Mouse (Mus musculus) forebrain, embryonic 15.5 days (tissue): ENCODE measurements around the gene Rps16. TPM values are rescaled to one million over a fixed set of nuclear protein-coding genes. Genes with fewer than 3 reads are reported as not detected.

Experiments used
- ATAC-seq: fragments of 200-750 bp; cut with Nextera tagmentation; replicated peaks from 2 replicates; pipeline ENCODE4 v1.8.0; 2017; ENCODE audit warnings: mild to moderate bottlenecking, moderate TSS enrichment, moderate library complexity
- H3K27ac ChIP-seq: fragments of 300-500 bp; sonication (generic); replicated peaks from 2 replicates; pipeline ENCODE4 v1.5.1; 2015; ENCODE audit warnings: mild to moderate bottlenecking, inconsistent platforms
- H3K27me3 ChIP-seq: fragments of 300-500 bp; sonication (generic); 2 replicates; pipeline ENCODE4 v1.6.1; 2015; ENCODE audit warnings: inconsistent platforms
- H3K36me3 ChIP-seq: fragments of 300-500 bp; sonication (generic); 2 replicates; pipeline ENCODE4 v1.6.1; 2015; ENCODE audit warnings: mild to moderate bottlenecking, inconsistent platforms
- H3K4me1 ChIP-seq: fragments of 300-500 bp; sonication (generic); 2 replicates; pipeline ENCODE4 v1.6.1; 2015; ENCODE audit warnings: inconsistent platforms
- H3K4me2 ChIP-seq: fragments of 300-500 bp; sonication (generic); replicated peaks from 2 replicates; pipeline ENCODE4 v1.6.1; 2015; ENCODE audit warnings: mild to moderate bottlenecking, inconsistent platforms
- H3K4me3 ChIP-seq: fragments of 300-500 bp; sonication (generic); 2 replicates; pipeline ENCODE4 v1.5.1; 2015; ENCODE audit warnings: mild to moderate bottlenecking, inconsistent platforms
- H3K9ac ChIP-seq: fragments of 300-500 bp; sonication (generic); replicated peaks from 2 replicates; pipeline ENCODE4 v1.6.1; 2015; ENCODE audit warnings: mild to moderate bottlenecking, inconsistent platforms
- H3K9me3 ChIP-seq: fragments of 300-500 bp; sonication (generic); 2 replicates; pipeline ENCODE4 v1.6.1; 2016; ENCODE audit warnings: inconsistent platforms
- WGBS: fragments of 180-500 bp; shearing (Covaris S2); methylation state at CpG from one replicate; pipeline ENCODE4 v1.1.7; 2015; ENCODE audit warnings: mixed read lengths; 5-methylcytosine and 5-hydroxymethylcytosine counted together
- polyA plus RNA-seq: library from polyadenylated mRNA; unstranded; fragments of >200 nt; fragmentation: Nextera tagmentation; extraction: Ambion mirVana; gene quantifications from 2 replicates; pipeline ENCODE4 v1.2.1, GENCODE M21; 2015

Rps16 gene
- polyA plus RNA-seq, 1 experiment from 2014 or later: 514 TPM

DNA sequence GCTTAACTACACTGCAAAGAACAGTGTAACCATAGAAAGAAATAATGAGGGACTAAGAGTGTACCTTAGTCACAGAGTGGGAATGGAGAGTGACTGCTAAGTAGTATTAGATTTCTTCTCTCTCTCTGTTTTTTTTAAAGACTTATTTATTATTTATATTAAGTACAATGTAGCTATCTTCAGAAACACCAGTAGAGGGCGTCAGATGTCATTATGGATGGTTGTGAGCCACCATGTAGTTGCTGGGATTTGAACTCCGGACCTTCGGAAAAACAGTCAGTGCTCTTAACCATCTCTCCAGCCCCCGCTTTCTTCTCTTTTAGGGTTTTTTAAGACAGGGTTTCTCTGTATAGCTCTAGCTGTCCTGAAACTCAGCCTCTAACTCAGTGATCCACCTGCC, 24.0 kb upstream of the Rps16 start:
- Histone ChIP-seq H3K36me3 (peaks cover 97% of the 10 kb centered on the region), H3K4me1 (no peaks in the 10 kb centered on the region), H3K9me3 (no peaks in the 10 kb centered on the region), H3K27ac (no peak overlapping the region), H3K9ac (no peak overlapping the region), H3K27me3 (no peaks in the 10 kb centered on the region), H3K4me2 (no peak overlapping the region), H3K4me3 (no peak overlapping the region)
- ATAC-seq: no peak
- WGBS: 81% methylated on average over 4 of the region's 4 CpGs

DNA sequence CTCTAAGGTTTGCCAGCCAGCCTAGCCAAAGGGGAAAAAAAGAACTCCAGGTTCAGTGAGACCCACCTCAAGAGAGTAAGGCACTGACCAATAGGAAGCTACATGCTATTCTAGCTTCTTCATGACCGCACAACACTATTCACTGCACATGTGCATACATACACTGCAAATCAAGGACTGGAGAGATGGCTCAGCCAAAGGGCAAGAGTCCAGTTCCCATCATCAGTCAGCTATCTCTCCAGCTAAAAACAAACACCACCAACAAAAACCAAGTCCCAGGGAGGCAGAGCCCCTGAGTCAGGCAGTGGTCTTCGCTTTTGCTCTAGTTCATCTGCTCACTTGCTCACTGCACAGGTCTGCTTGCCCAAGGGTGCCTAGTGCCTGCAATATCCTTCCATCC, 22.2 kb upstream of the Rps16 start:
- no peaks in the 10 kb centered on the region for H3K27me3 ChIP-seq
- no peaks in the 10 kb centered on the region for H3K9me3 ChIP-seq
- no peak overlapping the region for H3K4me2 ChIP-seq
- no peak for ATAC-seq
- WGBS: 99% methylated on average over 2 of the region's 2 CpGs
- H3K27ac ChIP-seq: no peak overlapping the region
- H3K9ac ChIP-seq: no peak overlapping the region
- peaks cover 80% of the 10 kb centered on the region for H3K36me3 ChIP-seq
- H3K4me1 ChIP-seq: no peaks in the 10 kb centered on the region
- no peak overlapping the region for H3K4me3 ChIP-seq

DNA sequence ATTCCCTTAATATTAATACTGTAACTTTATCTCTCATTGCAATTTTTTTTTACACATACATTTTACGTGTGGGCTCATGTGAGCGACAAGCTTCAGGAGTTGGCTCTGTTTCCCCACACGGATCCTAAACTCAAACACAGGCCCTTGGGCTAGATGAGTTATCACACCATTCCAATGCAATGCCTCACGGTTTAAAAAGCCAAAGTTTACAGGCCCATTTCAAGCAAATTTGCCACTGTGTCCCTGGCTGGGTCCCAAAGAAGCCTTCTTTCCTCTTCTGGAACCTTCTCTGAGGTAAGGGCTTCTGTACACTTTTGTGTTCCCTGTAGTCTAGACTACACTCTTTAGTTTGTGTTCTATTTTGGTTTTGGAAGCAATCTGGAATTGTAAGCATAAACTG, 15.9 kb upstream of the Rps16 start:
- 93% methylated on average over 4 of the region's 4 CpGs for WGBS
- Histone ChIP-seq H3K4me2 (no peak overlapping the region), H3K4me3 (no peak overlapping the region), H3K36me3 (peaks cover 19% of the 10 kb centered on the region), H3K27me3 (no peaks in the 10 kb centered on the region), H3K4me1 (peaks cover 27% of the 10 kb centered on the region), H3K9me3 (no peaks in the 10 kb centered on the region), H3K9ac (no peak overlapping the region), H3K27ac (no peak overlapping the region)
- ATAC-seq: no peak

DNA sequence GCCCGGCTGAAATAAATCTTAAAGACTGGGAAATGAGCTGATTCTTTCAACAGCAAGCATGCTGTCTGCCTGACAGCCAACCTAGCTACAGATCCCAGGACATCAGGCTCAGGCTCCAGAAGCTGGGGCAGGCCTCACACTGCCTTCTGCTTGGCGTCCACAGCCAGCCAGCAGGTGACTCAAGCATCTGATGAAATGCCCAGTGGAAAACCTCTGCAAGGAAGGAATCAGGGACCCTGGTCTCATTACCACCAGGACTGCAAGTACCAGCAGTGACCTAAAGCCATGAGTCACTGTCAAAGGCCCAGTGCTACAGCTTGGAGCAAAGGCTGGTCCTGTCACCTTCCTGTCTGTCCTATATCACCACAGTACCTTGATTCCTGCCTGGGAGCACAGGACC, 15.0 kb upstream of the Rps16 start:
- Histone ChIP-seq H3K9me3 (no peaks in the 10 kb centered on the region), H3K27ac (no peak overlapping the region), H3K9ac (no peak overlapping the region), H3K27me3 (no peaks in the 10 kb centered on the region), H3K4me1 (peaks cover 27% of the 10 kb centered on the region), H3K4me3 (no peak overlapping the region), H3K4me2 (no peak overlapping the region), H3K36me3 (peaks cover 11% of the 10 kb centered on the region)
- ATAC-seq: no peak
- 94% methylated on average over 2 of the region's 2 CpGs for WGBS

DNA sequence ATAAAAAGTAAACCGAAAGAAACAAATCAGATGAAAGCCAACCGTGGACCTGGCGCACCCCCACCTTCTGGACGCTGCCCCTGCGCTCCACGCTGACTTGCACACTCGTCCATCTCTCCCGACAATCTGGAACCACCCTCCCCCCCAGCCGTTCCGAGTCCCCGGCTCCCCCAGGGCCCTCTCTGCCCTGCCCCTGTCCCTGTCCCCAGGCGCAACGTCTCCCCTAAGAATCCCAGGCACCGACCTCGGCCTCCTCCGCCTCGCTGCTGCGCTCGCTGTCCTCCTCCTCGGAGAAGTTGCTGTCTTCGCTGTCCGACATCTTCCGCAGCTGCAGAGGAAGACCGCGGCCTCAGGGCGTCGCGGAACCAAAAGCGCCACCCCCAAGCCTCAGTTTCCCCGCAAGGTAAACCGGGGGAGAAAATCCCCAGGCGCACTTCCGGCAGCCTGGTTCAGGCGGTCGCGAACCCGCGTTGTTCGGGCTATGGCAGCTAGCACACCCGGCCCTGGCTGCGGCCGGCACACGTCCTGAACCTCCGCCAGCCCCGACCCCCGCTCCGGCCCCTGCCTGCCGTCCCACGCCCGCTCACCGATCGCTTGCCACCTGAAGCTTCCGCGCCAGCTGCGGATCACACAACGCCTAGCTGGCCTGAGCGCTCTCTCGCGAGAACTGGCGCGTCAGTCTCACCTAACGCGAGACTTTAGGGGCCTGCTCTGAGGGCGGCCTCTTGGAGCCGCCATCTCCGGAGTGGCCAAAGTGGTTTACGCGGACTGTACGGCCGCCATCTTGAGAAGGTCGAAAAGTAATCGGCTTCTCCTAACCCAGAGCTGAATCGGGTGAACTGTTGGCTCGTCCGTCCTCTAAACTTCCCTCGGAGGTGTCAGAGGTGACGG, 12.1 kb upstream of the Rps16 start, which contains the start of gene Supt5:
Gene Supt5, minus strand, starts transcription at position 639 of the 891 bp plus-strand sequence.
- Histone ChIP-seq H3K4me2 (peak within 1 kb of the TSS; percentile 83), H3K9me3 (no peaks in the 10 kb centered on the region), H3K9ac (peak within 1 kb of the TSS; percentile 90), H3K27ac (peak within 1 kb of the TSS; percentile 91), H3K27me3 (no peaks in the 10 kb centered on the region), H3K4me3 (peak within 1 kb of the TSS; percentile 73), H3K36me3 (no peaks in the 10 kb centered on the region; the same call in 1 of the 2 replicates), H3K4me1 (peaks cover 27% of the 10 kb centered on the region)
- under 1% methylated on average over 77 of the region's 77 CpGs for WGBS
- ATAC-seq: peak; percentile 99

DNA sequence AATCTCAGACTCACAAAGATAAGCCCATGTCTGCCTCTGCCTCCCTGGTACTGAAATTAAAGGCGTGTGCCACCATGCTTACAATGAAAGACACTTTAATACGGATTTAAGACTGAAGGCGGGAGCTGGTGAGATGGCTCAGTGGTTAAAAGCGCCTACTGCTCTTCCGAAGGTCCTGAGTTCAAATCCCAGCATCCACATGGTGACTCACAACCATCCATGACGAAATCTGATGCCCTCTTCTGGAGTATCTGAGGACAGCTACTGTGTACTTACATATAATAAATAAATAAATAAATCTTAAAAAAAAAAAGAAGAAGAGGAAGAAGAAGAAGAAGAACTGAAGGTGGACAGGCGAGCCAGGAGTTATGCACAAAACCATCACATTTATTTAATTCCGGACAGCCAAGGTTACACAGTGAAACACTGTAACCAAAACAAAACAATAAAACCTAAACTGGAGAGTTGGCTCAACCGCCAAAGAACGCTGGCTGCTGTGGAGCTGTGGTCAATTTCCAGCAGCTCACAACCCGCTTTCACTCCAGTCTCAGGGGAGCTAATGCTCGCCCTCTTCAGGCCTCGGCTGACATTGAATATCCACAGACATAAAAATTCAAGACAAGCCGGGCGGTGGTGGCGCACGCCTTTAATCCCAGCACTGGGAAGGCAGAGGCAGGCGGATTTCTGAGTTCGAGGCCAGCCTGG, 11.1 kb upstream of the Rps16 start:
- Histone ChIP-seq H3K4me3 (peak overlapping the region; percentile 73), H3K36me3 (no peaks in the 10 kb centered on the region; the same call in 1 of the 2 replicates), H3K27me3 (no peaks in the 10 kb centered on the region), H3K4me1 (peaks cover 27% of the 10 kb centered on the region), H3K27ac (peak overlapping the region; percentile 91), H3K9me3 (no peaks in the 10 kb centered on the region), H3K4me2 (peak overlapping the region; percentile 83), H3K9ac (peak overlapping the region; percentile 90; the same call in 1 of the 2 replicates)
- no peak for ATAC-seq
- WGBS: 81% methylated on average over 19 of the region's 19 CpGs

DNA sequence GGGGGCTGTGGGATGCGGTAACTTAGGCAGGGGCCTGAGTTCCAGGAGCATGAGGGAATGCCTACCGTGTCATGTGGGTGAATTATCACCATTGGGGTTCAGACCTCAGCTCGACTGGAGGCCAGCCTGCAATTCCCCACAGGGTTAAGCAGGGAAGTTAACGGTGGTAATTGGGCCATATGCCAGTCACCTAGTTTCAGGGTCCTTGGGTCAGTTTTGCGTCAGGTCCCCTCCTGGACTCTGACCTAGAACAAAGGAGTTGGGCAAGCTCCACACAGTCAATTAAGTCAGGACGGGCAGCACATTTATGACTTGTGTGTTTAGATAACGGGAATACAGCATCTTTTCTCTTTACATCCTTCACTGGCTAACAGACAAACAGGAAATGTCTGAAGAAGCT, 9.1 kb upstream of the Rps16 start:
- H3K4me1 ChIP-seq: peaks cover 15% of the 10 kb centered on the region
- no peaks in the 10 kb centered on the region for H3K9me3 ChIP-seq
- no peak overlapping the region for H3K9ac ChIP-seq
- H3K27ac ChIP-seq: no peak overlapping the region
- H3K4me2 ChIP-seq: no peak overlapping the region
- H3K4me3 ChIP-seq: no peak overlapping the region
- no peaks in the 10 kb centered on the region for H3K36me3 ChIP-seq
- H3K27me3 ChIP-seq: no peaks in the 10 kb centered on the region
- 50% methylated on average over 7 of the region's 7 CpGs for WGBS
- no peak for ATAC-seq

DNA sequence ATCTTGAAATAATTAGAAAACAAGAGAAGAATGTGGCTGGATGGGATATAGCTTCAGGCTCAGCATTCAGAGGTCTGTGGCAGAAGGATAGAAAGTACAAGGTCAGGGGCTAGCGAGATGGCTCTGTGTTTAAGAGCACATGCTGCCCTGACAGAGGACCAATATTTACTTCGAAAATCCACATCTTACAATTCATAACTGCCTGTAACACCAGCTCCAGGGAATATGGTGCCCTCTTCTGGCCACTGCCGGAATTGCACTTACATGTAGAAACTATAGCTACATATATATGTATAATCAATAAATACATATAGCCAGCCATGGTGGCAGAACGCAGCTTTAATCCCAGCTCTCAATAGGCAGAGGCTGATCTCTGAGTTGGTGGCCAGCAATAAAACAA, 5.8 kb upstream of the Rps16 start:
- ATAC-seq: 0 out of 2 replicates have a peak, but pooled peaks have one; percentile 23

DNA sequence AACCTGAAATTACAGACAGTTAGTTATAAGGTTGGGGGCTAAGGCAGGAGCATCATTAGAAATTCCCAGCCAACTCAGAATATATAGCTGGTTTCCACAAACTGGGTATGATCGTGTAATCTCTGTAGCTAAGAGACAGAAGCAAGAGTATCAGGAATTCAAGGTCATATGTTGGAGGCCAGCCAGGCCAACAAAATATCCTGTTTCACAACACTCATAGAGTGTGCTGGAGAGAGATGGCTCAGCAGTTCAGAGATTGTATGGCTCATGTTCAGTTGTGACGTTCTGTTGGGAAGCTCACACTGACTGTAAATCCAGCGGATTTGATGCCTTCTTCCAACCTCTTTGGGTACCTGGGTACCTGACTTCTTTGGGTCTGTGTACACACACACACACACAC, 2.7 kb upstream of the Rps16 start:
- Histone ChIP-seq H3K9me3 (no peaks in the 10 kb centered on the region), H3K4me3 (no peak overlapping the region), H3K9ac (no peak overlapping the region), H3K27ac (no peak overlapping the region), H3K4me1 (peaks cover 18% of the 10 kb centered on the region), H3K4me2 (no peak overlapping the region), H3K36me3 (peaks cover 8% of the 10 kb centered on the region), H3K27me3 (no peaks in the 10 kb centered on the region)
- WGBS: 89% methylated on average over 3 of the region's 3 CpGs
- ATAC-seq: no peak

More for the DNA sequence above, 5.8 kb upstream of the Rps16 start:
- Histone ChIP-seq H3K9me3 (no peaks in the 10 kb centered on the region), H3K27me3 (no peaks in the 10 kb centered on the region), H3K36me3 (no peaks in the 10 kb centered on the region), H3K4me1 (peaks cover 1% of the 10 kb centered on the region), H3K4me2 (no peak overlapping the region), H3K9ac (no peak overlapping the region), H3K4me3 (no peak overlapping the region), H3K27ac (no peak overlapping the region)
- WGBS: 5% methylated on average over 4 of the region's 4 CpGs

DNA sequence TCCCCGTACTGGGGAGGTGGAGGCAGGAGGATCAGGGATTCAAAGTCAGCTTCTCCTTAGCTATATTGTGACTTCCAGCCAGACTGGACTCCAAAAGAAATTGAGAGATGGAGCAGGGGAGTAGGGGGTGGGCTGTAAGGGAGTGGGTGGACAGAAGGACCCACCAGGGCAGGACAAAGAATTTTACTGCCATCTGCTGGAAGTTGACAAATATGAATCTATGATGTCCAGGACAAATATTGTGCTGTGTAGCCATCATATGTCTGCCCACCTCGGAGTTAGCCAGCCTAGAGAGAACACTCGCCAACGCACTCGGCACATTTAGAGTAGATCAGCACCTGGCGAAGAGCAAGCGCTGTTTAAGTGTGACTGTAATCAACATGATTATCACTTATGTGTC, 1.9 kb upstream of the Rps16 start:
- no peak overlapping the region for H3K27ac ChIP-seq
- no peaks in the 10 kb centered on the region for H3K9me3 ChIP-seq
- H3K36me3 ChIP-seq: peaks cover 17% of the 10 kb centered on the region
- no peaks in the 10 kb centered on the region for H3K27me3 ChIP-seq
- H3K9ac ChIP-seq: no peak overlapping the region
- no peak for ATAC-seq
- 84% methylated on average over 7 of the region's 7 CpGs for WGBS
- H3K4me1 ChIP-seq: peaks cover 18% of the 10 kb centered on the region
- no peak overlapping the region for H3K4me3 ChIP-seq
- no peak overlapping the region for H3K4me2 ChIP-seq

DNA sequence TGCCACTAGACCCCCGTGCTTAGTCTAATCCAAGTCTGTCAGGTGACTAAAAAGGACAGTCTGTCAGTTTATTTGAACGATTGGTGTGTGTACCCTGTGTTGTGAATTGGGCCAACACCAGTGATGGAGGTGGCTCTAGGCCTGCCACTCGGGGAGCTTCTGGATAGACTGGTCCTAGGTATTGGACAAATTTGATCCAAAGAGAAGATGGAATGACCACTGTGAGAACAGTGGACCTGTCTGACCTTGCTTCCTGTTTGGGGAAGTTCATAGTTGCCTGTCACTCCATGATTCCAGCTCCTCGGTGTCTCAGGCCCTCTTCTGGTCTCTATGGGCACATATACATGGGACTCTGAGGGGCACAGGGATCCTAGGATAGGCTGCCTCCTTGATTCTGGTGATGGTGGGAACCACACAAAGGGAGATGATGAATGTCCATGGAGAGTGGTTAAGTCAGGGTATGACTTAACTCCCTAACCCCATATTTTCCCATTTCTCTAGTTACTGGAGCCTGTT, 1.3 kb downstream of the Rps16 start:
- Histone ChIP-seq H3K27ac (no peak overlapping the region), H3K4me1 (peaks cover 18% of the 10 kb centered on the region), H3K4me3 (peak overlapping the region; percentile 93), H3K9ac (peak overlapping the region; percentile 97), H3K9me3 (no peaks in the 10 kb centered on the region), H3K27me3 (no peaks in the 10 kb centered on the region), H3K4me2 (peak overlapping the region; percentile 88), H3K36me3 (peaks cover 34% of the 10 kb centered on the region)
- WGBS: 47% methylated on average over 4 of the region's 4 CpGs
- no peak for ATAC-seq

DNA sequence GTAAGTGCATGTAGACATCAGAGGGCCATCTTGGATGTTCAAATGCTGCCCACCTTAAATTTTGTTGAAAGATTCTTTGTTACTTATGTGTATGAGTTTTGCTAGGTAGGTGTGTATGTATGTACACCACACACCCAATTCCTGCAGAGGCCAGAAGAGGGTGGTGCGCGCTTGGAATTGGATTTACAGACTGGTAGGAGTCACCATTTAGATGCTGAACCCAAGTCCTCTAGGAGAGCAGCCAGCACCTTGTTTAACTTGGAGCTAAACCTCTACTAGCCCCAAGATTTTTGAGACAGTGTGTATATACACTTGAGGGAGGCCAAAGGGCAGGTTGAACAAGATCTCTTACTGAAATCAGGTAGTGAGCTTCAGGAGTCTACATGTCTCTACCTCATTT, 2.8 kb downstream of the Rps16 start:
- peaks cover 34% of the 10 kb centered on the region for H3K36me3 ChIP-seq
- no peak overlapping the region for H3K4me3 ChIP-seq
- WGBS: 98% methylated on average over 2 of the region's 2 CpGs
- H3K9ac ChIP-seq: no peak overlapping the region
- no peak for ATAC-seq
- no peaks in the 10 kb centered on the region for H3K9me3 ChIP-seq
- H3K4me2 ChIP-seq: no peak overlapping the region
- peaks cover 20% of the 10 kb centered on the region for H3K4me1 ChIP-seq
- H3K27me3 ChIP-seq: no peaks in the 10 kb centered on the region
- no peak overlapping the region for H3K27ac ChIP-seq
